Mouse (Mus musculus) neutrophil, adult 5-6 weeks (primary cell): ENCODE measurements at regions not wholly inside any gene's neighbourhood (a gene's known extent, or its start where the extent isn't known, plus 50 kb on each side); places are given as distances from the start of the nearest gene placed in this dataset.
A peak's percentile ranks its signal among the peaks of the same experiment; 100 is the strongest.

Source experiments
- ATAC-seq: fragments of 151-379, 151-347 bp; 2 replicates; pipeline ENCODE4 v1.8.0; 2017; ENCODE audit warnings: mild to moderate bottlenecking, moderate TSS enrichment; ENCODE audit not compliant: insufficient number of reproducible peaks, poor library complexity, low FRiP score, severe bottlenecking; ENCODE audit errors: extremely low read depth

DNA sequence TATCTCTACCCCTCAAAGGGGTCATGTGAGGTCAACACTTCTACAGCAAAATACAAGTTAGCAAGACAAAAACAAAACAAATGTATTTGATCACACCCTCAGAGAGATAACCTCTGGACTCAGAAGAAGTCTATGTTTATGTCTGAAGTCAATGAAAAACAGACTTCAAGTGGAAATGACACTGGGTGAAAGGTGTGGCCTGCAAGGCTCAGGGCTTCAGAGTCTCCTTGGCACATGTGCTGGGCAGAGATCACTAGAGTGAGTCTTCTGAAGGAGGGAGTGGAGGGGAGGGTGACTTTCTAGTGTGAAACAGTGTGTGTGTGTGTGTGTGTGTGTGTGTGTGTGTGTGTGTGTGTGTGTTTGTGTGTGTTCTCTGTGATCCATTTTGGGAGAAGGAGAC lies 68.2 kb downstream of the Il12a start:
- ATAC-seq = no peak

DNA sequence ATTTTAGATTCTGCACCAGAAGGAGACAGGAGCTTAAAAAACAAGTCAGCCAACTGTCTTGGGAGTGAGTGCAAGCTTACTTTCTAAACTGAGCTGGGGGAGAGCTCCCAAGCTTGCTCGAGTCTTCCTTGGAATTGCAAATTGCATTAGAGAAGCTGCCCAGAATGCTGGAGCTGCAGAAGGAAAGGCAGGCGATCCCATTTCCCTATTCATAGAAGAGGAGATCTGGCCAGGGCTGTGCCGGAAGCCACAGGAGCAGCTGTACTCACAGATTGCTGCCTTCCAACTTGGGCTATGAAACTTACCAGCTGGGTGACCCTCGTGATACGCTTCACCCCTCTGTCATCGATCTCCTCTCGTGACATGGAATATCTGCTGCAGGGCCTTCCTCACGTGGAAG lies 68.9 kb downstream of the Il12a start:
- ATAC-seq = no peak

DNA sequence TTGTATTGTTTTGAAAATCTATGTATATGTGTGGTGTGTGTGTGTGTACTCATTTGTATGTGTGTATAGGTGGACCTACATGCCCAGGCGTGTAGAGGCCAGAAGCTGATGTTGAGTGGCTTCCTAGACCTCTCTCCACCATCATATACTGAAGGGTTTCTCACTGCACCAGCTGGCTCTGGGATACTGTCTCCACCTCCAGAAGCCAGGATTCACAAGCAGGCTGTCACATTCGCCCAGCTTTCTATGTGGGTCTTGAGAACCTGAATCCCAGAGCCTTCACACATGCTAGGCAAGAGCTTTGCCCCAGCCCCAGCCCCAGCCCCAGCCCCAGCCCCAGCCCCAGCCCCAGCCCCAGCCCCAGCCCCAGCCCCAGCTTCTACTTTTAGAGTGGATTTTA lies 70.4 kb downstream of the Il12a start:
- ATAC-seq = no peak

DNA sequence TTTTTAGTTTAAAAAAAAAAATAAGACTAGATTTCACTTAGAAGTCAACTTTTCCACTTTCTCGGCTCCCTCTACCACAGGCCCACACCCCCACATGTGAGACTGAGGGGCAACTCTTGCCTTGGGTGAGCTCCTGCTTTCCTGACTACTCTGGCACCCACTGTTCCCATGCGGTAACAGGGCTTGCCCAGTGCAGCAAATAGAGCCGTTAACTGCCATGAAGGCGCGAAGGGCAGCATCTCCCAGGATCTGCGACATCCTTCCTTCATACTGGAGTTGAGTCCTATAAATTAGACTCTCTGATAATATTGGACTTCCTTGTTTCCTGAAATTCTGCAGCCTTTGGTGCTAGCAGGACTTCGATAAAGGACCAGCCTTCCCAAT lies 70.8 kb downstream of the Il12a start:
- ATAC-seq = no peak

DNA sequence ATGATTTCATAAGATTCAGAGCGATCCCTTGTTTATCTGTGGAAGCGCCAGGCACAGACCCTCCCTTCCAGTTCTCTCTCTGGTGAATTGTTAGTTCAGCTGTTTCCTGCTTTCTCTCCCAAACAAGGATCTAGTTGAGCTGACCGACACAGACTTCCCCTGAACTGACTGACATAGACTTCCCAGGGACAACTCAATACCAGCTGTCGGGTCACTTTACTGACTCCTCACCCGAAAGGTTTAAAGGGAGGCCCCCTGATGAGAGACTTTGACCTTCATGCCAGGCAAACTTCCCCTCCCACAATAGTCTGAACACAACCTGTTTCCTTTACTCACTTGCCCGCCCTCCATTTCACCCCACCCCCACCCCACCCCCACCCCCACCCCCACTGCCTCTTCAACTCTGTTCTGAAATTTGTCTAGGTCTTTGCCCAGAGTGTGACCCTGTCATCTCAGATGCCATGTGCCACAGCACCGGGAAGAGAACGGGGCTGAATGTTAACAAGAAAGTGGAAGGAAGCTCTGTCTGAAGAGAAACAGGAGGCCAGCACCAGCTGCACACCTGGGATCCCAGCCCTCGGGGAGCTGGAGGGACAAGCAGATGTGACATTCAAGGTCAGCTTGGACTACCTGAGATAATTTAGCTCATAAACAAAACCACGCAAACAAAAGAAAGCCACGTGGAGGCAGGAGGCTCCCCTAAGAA lies 71.3 kb downstream of the Il12a start:
- no peak for ATAC-seq

DNA sequence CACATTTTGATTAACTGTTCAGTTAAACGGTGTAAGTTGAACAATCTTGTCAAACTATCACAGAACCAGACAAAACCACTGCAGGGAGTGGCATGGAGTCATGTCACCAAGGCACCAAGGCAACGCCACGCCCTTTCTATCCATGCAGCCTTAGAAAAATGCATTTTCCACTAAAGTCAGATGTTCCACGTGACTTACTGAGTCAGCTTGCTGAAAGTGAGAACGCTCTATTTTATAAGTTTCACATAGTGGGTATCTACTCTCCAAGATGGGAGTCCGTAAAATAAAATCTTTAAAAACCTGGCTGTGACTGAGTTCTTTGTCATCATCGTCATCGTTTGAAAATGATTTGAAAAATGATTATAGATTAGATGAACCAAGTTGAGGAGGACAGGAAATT lies 72.5 kb downstream of the Il12a start:
- no peak for ATAC-seq

DNA sequence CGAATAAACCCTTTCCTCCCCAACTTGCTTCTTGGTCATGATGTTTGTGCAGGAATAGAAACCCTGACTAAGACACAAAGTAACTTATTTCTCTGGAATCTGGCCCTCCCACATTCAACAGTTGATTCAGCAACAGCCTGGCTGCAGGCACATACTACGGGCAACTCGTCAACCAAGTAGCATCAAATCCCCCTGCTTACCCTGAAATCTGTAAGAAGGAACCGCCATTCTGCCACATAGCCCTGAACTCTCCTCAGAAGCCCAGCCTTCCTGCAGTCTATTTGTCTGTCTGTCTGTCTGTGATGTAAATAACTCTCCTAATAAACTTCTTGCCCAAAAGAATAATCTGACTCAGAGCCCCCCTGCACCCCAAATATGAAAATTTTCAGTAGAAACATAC lies 73.9 kb downstream of the Il12a start:
- no peak for ATAC-seq

DNA sequence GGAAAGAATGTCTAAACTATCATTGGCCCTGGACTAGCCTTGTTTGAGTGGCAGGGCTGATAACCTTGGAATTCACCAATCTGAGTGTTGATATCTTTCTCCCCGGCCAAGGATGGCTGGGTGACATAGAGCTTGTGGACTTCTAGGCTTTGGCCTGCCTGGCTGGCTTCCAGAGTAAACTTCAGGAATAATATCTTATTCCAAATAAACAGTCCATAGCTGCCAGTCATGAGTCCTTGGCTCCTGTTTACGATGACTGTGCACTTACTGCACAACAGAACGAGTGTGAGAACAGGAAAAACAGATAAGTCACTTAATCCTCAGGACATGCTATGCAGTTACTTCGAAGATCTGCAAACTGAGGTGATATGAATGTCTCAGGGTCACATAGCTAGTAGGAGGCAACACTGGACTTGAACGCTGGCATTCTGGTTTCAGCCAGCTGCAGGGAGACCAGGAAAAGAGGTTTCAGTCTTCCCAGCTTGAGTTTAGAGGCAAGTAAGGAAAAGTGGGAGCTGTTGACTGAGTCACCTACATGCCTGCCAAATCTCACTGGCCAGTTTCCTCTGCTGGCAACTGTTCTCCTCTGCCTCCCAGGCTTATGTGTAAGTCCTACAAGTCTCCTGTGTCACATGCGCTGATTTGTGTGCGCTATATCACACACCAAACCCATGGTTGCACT lies 74.6 kb downstream of the Il12a start:
- no peak for ATAC-seq

DNA sequence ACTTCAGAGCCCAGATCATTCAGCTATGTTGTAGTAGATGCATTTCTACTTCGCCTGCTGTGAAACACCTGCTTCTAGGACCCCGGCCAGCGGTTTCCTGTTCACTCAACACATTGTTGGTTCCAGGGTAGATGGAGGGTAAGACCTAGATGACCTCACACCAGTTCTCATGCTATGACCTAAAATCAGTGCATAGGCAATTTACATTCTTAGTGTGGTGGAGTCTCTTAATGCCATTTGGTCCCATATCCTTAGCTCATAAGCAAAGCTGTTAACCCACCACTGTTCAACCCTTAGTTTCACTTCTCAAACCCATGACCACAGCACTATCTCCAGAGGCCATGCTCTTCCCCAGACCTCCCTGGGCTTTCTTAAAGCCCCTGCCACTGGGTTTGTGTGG lies 81.1 kb downstream of the Il12a start:
- peak; percentile 23; the same call in 1 of the 2 replicates for ATAC-seq

DNA sequence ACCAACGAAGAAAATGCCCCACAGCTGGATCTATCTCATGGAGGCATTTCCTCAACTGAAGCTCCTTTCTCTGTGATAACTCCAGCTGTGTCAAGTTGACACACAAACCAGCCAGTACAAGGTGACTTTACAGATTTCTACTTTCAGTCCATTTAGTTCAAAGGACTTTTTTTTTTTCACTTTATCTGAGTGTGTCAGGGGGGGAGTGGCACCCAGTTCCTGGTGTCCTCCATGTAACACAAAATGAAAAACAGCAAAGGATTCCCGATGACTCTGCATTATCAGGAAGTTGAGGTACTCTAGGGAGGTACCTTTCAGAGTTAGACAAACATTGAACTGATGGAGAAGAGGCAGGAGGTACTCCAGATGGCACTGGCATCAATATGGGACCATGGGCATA lies 87.4 kb downstream of the Il12a start:
- no peak for ATAC-seq

DNA sequence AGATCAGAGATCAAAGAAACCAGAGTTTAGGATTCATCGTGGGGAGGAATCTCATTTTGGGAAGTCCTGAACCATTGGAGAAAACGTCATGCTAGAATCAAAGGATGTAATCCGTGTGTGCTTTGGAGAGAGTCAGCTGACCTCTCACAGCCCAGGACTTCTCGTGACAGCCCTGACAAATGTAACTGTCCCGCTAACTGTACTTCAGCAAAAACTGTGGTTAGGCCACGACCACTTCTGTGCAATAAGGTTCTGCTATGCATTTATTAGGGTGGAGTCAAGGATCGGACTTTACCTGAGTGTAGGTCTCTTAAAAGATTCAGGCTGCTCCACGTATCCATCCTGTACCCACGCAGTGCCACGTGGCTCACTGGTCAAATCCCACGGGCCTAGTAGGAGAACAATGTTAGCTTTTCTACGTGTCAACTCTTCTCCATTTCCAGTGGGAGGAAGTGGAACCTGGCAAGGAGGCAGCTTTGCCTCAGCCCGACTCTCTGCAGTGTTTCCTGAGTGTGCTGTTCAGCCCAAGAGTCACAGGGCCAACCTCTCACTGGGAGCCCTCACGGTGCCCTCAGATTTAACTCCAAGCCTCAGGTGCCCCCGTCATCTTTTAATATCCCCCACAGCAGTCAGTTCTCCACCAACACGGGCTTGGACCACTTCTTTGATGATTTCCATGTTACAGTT lies 88.1 kb downstream of the Il12a start:
- ATAC-seq = no peak

DNA sequence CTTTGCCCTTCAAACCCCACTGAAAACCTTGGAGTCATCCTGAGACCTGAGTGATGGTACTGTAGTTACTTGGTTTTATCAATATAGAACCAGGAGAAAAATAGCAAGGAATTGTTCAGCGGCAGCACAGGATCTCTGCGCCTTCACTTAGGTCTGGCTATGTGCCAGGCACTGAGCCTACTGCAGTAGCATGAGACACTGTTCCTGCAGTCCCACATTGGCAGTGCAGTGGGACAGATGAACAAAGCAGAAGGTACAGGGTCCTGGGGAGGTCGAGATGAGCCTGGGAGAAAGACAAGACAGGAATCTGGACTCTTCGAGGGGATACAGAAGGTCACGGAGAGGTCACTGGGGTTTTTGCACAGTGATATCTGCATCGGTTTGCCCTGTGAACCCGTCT lies 88.5 kb upstream of the 1110032F04Rik start:
- ATAC-seq = no peak

DNA sequence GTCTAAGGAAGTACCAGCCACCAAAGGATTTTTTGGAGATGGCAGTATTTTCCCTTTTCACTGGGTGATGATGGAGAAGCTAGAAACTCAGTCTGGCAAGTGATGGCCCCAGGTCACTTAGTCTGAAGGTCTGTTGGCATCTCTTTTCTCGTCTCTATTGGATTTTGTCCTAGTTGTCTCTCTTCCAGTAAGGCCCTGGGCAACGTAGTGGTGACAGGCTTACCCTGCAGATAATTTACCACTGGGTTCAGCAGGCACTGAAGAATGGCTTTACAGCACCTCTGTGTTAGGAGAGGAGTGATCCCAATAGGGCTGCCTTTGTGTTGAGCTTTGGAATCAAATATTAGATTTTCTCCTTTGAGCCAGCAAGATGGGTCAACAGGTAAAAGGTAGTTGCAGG lies 87.9 kb upstream of the 1110032F04Rik start:
- ATAC-seq = no peak

DNA sequence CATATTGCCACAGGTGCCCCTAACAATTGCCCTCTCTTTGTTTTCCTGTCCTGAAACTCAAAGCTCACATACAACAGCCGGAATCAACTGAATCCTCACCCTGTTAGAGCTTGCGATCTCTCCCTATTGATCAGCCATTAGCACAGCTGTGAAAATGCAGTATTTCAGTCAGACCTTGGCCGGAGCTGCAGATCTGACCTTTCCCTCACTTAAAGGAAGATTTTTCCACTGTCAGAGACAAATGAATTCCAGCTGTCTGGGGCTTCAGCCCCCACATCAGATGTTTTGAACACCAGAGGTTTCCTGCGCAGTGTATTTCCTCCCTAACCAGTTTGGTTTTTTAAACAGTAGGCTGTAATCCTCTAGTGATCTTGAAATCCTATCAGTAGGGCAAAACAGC lies 87.0 kb upstream of the 1110032F04Rik start:
- no peak for ATAC-seq

DNA sequence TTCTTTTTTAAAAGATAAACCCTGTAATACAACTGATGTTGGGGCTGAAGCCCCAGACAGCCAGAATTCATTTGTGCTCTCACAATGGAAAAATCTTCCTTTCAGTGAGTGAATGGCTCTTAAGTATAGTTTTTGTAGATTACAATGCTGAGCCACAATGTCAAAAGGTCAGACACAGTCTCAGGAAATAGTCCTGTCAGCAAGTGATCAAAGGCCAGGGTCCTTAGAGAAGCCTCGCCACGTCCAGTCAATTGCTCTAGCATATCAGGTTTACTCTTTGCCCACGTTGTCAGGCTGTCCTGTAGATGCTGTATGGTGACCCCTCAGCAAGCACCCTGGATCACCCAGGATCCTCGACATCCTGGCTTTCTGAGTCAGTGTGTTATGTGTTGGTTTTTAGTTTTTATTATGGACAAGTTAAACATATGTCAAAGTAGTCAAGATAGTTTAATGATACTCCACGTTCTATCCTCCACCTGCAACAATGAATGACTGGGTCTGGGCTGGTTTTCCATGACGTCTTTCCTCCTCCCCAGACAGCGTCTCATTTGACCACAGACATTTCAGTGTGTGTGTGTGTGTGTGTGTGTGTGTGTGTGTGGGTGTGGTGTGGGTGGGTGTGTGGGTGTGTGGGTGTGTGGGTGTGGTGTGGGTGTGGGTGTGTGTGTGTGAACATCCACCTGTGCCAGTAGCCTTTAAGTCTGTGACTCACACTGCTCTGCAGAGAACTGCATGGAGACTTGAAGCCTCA lies 85.5 kb upstream of the 1110032F04Rik start:
- no peak for ATAC-seq

DNA sequence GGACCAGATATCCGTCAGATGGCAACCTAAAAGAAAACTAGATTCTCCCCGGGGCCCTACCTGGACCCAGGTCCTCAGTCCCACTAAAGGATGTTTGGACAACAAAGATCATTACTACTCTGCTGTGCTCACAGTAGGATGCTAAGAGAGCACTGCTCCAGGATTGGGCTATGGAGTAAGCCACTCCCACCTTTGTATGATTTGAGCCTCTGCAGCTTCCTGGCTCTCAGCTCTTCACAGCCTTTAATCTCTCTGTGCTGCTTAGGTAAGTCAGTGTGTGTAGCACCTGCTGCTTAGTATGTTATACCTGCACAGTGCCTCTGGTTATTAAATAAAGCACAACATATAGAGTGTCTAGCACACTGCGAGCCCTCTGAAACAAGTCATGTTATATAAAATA lies 82.6 kb upstream of the 1110032F04Rik start:
- ATAC-seq = no peak

DNA sequence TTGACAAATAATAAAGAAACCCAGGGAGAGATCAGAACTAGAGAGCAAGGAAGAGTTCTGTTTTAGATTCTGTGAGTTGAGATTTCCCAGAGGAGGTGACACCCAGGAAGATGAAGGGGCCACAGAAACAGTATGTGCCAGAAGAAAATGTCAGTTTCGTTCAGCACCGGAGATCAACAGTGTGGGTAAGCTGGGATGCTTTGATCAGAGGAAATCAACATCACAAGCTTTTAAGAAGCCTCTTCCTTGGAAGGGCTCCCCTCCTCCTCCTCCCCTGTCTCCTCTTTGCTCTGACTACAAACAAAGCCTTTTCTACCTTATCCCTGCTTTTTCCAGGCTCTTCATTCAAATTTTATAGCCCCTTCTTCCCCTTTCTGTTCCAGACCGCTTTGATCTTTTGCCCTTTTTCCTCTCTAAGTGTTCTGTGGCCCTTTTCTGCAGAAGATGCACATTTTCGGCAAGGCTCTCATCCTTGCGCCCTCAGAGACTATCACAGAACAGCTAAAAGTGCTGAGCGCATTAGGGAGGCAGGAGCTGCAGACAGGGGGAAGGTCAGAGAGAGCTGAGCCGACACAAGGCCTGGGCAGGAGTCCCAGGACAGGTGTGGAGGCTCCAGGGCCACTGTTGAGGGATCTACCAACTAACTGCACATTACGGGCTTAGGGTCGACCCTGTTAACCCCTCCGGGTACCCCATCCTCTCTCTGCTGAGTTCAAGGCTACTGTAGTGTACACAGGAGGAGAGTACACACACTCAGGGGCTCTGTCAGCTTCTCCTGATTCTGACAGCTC lies 81.8 kb upstream of the 1110032F04Rik start:
- no peak for ATAC-seq

DNA sequence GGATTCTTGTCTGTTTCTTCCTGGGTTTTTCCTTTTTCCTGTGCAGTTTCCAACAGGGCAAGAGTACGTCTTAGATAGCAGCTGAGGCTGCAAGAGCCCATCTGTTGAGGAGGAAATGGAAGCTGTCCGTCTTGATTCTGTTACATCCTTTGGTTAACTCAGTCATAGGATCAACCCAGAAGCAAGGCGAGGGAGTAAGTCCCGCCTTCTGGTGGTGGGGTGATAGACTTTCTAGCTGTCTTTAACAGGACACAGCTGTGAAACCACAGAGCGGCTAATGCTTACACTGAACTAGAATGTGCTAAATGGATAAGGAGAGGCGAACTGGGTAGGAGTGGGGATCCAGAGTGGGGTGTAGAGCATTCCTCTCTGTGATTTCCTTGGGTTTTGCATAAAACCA lies 79.9 kb upstream of the 1110032F04Rik start:
- ATAC-seq = no peak

DNA sequence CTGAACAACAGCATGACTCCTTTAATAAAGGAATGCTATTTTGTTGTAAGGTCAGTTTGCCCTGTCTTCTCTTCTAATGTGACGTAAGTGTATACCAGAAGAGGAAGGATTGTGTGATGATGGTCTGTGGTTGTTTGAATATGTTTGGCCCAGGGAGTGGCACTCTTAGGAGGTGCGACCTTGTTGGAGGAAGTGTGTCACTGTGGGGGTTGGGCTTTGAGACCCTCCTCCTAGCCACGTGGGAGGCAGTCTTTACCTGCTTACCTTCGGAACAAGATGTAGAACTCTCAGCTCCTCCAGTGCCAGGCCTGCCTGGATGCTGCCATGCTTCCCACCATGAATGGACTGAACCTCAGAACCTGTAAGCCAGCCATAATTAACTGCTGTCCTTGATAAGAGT lies 78.9 kb upstream of the 1110032F04Rik start:
- ATAC-seq = no peak
